Mouse (Mus musculus) MEL-GATA-1-ER (cell line): ENCODE results near the gene Yipf3.

Experiments
- DNase-seq: peaks from one replicate; pipeline ENCODE4 v3.0.0-alpha.2; 2012; ENCODE audit warnings: low read depth; ENCODE audit errors: extremely low read depth

Yipf3 gene

GRCm38 (mm10) chr17:46283140-46283539 lies 35.3 kb downstream of the Yipf3 start:
- peak; percentile 27 for DNase-seq

GRCm38 (mm10) chr17:46283911-46284310 lies 36.0 kb downstream of the Yipf3 start:
- DNase-seq, result no peak

- DNase-seq, result no peak
Measured at GRCm38 (mm10) chr17:46284653-46285052, 36.8 kb downstream of the Yipf3 start.

GRCm38 (mm10) chr17:46285407-46285806 lies 37.5 kb downstream of the Yipf3 start:
- no peak for DNase-seq

GRCm38 (mm10) chr17:46287678-46288095 lies 39.8 kb downstream of the Yipf3 start:
- DNase-seq, result no peak

GRCm38 (mm10) chr17:46296601-46297000 lies 48.7 kb downstream of the Yipf3 start:
- DNase-seq, result no peak

- DNase-seq, result no peak
Measured at GRCm38 (mm10) chr17:46297028-46297363, 49.1 kb downstream of the Yipf3 start.

- no peak for DNase-seq
Measured at GRCm38 (mm10) chr17:46297364-46298219, 49.7 kb downstream of the Yipf3 start, which contains the start of gene Dlk2. Dlk2 (plus strand) TSS chr17:46297421.

- no peak for DNase-seq
Measured at GRCm38 (mm10) chr17:46298220-46298913, 50.5 kb downstream of the Yipf3 start.

- DNase-seq, result no peak
Measured at GRCm38 (mm10) chr17:46301892-46302291, 54.0 kb downstream of the Yipf3 start.
